Mouse (Mus musculus) stomach, postnatal 0 days (tissue): ENCODE data around the gene Stk39.

Experiments
- CTCF ChIP-seq: IDR thresholded peaks from 2 replicates; pipeline ENCODE4 v1.5.1; 2016; ENCODE audit warnings: antibody characterized with exemption, low read depth, mild to moderate bottlenecking, moderate library complexity
- EP300 ChIP-seq: optimal IDR thresholded peaks from 2 replicates; pipeline ENCODE3; 2016; ENCODE audit warnings: antibody characterized with exemption

- TF ChIP-seq CTCF (no peak), EP300 (no peak)
Measured at GRCm38 (mm10) chr2:68411201-68411600, 60.9 kb downstream of the Stk39 start.
